Mouse (Mus musculus) heart, postnatal 4 days (tissue): ENCODE measurements around the gene Uqcrh. TPM values are rescaled to one million over a fixed set of nuclear protein-coding genes. Genes with fewer than 3 reads are reported as not detected.

Experiments used
- DNase-seq: peaks from one replicate; pipeline ENCODE4 v3.0.0; 2021
- total RNA-seq, 2 experiments: library from RNA; stranded (reverse); gene quantifications; 2 replicates each; pipeline ENCODE4 v1.2.3; 2021

Gene Uqcrh
- total RNA-seq = 1,000 to 10,000 TPM; 1,575 to 1,686 TPM

DNA sequence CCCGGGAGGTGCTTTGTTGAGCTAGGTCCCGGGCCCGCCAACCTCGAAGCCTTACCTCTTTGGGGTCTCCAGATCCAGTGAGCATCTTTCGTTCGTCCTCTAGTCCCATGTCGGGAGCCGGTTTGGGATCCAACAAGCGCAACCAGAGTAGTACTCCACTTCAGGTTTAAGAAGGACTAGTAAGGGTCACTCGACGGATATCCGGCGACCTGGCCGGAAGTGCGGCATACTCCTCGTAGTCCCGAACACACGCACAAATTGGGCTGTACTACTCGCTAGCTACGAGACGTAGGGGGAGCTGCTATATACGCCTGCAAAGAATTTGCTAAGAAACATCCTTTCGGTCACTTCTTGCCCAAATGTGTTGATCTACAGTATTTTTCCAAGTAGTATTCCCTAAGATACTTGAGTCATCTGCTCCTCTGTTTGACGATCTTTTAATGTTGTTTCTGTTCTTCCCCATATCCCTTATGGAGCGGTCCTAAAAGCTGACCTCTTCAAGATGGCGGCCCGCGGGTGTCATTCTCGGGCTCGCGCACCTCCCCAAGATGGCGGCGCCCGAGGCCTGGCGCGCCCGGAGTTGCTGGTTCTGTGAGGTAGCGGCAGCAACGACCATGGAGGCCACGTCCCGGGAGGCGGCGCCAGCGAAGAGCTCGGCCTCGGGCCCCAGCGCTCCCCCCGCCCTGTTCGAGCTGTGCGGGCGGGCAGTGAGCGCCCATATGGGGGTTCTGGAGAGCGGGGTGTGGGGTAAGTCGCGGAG, at the start of gene Uqcrh, which contains the start of gene Lrrc41:
Uqcrh (minus strand) TSS at position 211 of the 760 bp plus-strand sequence.
Lrrc41 (plus strand) TSS at position 409 of the 760 bp plus-strand sequence.
- DNase-seq = peak; percentile 96

DNA sequence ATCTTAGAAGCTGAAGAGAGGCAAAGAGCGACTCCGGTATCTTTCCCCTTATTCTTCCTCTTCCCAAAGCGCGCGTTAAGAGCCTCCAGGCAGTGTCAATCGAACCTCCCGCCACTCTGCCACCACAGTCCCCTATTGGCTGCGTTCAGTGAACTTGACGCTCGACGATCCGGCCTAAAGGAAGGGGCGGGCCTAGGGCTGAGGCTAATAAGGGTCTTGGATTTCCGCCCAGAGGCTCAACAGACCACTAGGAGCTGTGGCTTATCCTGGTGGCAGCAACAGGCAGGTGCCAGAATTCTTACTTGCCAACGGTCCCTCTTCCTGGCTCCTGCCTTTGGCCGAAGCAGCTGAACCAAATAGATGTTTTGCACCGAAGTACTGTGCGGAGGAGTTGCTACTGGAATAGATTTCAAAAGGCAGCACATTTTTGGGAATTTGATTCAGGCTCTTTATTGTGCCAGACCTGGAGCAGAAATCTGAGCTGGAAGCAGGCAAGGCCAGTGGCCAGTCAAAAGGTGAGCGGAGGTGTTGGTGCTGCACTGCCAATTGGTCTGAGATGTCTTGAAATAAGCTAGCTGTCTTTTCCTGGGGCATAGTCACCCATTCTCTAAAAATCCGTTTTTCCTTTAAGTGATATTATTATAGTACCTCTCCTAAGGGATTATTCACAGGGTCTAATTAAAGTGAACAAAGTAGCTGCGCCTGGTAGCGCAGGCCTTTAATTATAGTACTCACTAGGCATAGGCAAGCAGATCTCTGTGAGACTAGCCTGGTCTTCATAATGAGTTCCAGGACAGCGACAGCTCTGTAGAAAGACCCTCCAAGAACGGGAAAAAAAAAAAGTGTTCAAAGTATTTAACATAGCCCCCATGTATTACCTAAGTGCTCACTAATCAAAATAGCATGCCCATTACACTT, 49.0 kb upstream of the Uqcrh start, which contains the start of the genes Rad54l and Pomgnt1:
Rad54l (minus strand) TSS at position 89 of the 918 bp plus-strand sequence.
Pomgnt1 (plus strand) TSS at position 239 of the 918 bp plus-strand sequence.
- DNase-seq = peak; percentile 90

DNA sequence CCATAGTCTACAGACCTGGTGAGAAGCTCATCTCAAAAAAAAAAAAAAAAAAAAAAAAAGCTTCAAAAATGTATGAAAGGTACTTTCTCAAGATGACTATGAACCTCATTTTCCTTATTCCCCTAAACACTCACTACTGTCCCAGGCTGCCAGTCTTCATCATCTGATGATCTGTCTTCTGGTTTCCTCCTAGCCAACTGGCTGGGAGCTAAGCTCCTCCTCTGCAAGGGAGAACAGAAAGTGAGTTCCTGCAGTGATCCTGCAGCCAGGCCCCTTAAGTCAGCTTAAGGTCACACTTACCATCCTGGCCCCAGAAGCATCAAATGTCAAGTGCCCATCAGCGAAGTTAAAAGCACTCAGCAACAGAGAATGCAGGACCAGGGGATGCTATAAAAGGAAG, 47.9 kb upstream of the Uqcrh start:
- DNase-seq = no peak

DNA sequence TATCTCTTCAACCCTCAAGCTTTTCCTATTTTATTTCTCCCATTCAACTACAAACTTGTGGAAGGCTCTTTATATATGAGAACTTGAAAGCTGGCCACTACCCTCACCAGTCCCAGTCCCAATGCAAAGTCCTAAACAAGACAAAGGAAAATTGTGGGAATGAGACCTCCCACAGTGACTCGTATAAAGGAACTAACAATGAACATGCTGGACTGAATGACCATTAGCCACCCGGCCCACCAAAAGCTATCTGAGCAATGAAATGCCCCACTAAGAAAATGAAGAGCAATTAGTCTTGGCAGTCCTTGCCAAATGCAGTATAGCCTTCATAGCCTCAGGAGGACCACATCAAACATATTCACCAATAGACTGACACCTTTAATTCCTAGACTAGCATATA, 36.6 kb upstream of the Uqcrh start:
- DNase-seq = no peak

DNA sequence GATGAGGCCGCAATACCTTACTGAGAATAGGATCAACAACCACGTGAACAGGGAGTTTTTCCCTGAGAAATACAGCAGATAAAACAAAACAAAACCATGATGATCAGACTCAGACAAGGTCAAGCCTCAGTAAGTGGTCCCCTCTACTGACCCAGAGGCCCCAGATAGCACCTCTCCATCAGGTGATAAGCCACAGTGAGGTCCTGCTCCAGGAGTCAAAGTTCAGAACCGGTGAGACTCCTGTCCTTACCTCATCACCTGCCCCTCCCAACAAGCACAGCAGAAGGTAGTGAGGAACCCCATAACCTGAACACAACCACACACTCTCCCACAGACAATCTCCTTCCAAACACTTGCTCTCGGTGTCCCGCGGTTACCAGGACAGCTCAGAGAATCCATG, 35.8 kb upstream of the Uqcrh start:
- no peak for DNase-seq

DNA sequence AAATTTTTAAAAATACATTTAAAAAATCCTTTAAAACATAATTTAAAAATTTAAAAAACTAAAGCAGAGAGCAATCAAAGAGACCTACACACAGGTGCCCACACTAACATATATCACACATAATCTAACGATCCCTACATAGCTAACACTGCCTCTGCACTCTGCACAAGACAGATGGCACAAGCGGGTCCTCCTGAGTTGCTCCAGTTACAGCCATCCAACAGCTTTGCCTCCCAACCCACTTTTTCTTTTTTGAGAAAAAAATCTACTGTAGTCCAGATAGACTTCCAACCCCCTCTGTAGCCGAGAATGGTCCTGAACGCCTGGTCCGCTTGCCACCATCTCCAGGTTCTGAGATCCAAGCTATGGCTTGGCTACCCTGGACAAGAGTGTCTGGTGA, 30.4 kb upstream of the Uqcrh start:
- DNase-seq = no peak

DNA sequence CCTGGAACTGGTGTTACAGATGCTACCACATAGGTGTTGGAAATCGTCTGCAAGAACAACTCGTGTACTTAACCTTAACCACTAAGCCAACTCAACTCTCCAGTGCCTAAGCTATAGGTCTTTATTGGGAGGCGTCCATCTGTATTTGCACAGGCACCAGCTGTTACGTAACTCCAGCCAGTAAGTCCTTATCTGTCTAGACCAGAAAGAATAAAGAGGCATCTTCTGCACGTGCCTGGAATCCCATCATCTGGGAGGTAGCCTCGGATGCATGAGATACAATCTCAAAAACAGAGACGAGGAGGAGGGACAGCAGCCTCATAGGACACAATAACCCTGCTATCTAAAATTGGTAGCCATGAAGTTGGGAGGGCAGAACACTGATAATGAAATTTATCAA, 26.1 kb upstream of the Uqcrh start:
- DNase-seq = no peak

DNA sequence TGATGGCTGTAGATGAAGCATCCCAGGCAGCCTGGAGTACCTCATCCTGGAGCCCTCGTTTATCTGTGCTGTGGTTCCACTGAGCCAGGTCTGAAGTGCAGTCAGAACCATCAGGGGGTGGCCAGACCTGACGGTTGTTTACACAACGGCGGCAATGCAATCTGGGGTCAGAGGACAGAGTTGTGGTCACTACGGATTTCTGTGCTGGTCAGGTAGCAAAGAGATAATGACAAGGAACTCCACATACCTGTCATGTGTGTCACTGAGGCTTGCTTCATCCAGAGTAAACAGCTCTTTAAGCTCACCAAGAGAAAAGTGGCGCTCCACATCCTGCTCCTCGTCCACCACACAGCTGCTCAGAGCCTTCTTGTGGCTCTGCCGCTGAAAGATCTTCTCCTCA, 22.3 kb upstream of the Uqcrh start:
- DNase-seq = no peak

DNA sequence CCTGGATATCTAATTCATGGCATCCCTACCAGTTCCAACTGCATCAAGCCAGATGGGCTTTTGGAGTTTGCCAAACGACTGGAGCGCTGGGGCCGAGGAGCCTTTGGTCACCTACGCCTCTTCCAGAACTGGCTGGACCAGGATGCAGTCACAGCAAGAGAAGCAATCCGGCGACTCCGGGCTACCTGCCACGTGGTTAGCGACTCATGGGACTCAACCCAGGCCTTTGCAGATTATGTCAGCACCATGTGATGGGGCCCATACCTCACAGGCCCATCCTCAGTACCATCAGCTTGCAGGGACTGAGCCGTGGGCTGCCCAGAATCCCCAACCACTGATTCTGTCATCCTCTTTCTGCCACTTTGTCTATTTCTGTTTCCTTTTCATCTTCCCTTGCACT, 21.4 kb upstream of the Uqcrh start:
- no peak for DNase-seq

DNA sequence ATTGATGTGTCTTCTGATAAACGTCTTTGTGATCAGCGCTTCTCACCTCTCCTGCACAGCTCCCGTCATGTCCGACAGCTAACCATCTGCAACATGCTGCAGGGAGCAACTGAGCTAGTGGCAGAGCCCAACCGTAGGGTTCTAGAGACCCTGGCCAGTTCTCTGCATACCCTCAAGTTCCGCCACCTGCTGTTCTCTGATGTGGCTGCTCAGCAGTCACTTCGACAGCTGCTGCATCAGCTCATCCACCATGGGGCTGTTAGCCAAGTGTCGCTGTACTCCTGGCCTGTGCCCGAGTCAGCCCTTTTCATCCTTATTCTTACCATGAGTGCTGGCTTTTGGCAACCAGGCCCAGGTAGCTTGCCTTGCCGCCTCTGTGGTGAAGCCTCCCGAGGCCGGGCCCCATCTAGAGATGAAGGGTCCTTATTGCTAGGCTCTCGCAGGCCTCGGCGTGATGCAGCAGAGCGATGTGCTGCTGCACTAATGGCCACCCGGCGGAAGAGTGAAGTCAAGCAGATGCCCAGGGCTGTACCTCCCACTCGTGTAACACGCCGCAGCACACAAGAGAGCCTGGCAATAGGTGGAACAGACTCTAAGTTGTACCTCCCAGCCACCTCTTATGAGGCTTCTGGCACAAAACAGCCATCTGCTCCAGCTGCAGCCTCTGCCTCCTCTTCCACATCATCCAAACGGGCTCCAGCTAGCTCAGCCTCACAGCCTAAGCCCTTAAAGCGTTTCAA, 13.8 kb upstream of the Uqcrh start:
- DNase-seq = no peak

DNA sequence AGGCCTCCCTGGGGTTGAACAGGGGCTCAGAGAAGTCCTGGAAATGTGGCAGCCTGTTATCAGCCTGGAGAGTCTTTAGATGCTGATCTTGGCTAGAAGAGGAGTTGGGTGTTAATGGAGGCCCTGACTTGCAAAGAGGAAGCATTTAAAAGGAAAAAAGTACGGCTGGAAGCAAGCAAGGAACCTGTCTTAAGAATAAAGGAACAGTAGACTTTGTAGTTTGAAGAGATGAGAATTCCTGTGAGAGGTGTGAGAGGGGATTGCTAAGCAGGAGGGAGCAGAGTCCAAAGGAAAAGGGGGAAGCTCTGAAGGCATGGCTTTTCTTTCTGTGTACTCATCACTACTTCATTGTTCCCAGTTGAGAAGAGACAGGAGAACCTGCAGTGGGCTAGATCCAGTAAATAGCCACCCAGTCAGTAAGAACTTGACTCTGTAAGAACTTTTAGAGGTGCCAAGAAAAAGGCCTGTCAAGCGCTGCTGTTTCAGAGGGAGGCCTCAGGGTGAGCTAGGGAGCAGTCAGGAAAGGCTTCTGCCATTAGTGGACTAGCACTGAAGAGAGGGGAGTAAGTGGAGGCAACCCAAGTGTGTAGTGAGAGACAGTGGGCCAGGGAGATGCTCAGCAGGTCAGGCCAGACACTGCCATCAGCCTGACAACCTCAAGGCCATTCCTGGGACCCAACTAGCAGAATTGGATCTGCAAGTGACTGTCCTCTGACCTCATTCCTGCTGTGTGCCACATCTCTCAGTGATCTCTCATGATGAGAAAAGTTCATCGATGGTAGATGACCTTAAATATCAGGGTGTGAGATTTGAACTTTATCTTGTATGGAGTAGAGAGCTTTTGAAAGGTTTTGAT, 2.6 kb upstream of the Uqcrh start:
- peak; percentile 33 for DNase-seq

DNA sequence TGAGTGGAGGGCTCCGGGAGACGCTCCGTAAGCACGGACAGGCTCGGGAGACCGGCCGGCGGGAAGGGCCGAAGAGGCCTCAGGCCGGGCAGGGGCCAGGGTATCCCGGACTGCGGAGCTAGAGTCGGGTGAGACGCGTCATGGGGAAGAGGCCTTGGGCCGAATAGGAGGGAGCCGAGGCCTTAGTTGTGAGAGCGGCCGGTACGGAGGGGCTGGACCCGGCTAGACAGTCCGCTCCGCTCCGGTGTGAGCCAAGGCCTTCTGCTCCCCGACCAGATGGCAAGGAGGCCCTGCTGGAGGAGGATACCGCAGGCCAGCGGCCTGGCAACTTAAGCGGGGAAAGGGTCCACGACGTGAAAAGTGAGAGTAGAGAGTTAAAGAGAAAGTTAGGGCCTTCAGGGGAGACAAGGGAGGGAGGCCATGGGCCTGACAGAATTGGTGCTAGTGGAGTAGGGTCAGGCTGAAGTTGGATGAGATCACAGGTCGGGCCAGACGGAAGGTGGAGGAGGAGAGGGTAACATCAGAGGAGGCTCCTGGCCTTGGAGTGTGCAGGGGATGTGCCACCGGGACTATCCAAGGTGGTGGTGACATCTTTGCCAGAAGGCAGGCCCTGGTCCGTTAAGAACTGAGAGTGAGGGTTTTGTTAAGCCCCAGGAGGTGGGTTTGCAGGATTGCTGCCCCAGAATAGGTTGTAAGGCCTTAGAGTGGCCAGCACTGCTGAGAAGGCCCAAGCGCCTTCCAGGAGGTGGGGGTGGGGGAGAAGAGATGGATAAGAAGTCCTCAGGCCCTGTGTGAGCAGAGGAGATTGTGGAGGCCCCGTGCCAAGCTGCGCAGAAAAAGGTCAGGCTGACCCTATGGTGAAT, 1.7 kb upstream of the Uqcrh start:
- peak; percentile 58 for DNase-seq

DNA sequence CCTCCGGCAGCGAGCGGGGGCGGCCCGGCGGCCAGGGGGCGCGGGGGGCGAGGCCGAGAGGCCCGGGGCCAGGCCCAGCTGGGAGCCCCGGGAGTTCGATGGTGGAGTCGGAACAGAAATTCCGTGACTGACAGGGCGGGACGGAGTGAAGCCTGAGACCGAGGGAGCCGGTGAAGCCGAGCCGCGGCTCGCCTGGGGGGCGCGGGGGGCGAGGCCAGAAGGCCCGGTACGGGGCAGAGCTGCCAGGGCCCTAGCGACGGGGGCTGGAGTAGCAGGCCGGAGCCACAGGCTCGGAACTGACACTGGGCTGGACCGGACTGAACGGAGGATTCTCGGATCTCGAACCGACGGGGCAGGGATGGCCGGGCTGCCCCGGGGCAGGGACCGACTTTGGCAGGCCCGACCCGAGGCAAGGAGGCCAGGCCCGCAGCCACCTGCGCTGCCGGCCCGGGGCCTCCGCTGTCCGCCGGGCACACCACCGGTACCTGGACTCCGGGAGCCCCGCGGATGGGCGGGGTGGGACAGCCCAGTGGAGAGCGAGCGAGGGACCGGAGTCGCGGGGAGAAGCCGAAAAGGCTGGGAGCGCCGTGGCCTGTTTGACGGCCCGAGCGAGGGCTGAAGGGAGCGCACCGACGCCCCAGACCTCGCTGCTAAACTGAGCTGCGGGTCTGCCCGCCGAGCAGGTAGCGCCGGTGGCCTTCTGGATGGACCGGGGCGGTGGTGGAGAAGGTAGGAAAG, 929 bp upstream of the Uqcrh start:
- DNase-seq = peak; percentile 84

DNA sequence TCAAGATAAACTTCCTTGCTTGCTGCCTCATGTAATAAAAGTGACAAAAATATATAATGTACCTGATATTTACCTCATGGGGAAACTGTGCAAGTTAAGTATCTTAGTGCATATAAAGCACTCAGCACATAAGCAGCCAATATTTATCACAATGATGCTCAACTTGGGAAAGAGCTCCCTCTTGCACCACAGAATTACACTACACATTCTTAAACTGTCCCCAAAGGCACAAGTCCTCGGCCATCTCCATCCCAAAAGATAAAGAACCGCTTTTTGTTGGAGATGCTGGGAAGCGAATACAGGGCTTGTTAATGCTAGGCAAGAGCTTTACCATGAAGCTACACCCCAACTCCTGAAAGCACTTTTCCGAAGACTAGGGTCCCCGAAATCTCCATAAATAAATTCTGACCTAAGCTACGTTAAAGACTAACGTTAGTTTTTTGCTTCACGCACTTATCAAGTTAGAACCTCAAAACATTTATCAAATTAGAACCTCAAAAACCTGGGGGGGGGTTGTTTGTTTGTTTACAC, 661 bp downstream of the Uqcrh start:
- DNase-seq = no peak

DNA sequence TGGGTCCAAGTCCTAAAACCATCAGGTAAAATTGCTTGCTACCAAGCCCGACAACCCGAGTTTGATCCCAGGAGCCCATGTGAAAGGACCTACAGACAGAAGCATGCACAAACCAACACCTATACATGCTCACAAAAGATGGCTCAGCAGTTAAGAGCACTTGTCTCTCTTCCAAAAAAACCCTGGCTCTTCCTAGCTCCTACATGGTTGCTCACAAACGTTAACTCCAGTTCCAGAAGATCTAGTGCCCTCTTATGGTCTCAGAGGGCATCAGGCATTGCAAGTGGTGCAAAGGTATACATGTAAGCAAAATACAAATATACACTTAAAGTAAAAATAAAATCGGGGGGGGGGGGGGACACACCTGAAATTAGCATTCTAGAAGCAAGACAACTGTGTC, 1.7 kb downstream of the Uqcrh start:
- no peak for DNase-seq

DNA sequence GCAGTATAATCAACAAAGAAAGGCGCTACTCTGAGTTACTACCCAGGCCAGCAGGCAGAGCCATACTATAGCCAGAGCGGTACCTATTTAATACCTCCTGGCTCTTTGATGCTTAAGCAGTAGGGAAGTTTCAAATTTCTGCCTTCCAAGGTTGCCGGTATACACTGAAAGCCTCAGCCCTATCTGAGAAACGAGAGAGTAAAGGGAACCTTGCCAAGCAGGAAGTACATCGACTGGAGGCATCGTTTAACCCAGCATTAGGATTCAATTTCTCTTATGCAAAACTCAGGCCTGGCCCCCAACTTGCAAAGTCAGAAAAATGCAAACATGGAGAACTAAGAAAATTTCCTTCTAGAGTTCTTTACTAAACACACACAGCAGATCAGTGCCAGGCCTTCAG, 4.8 kb downstream of the Uqcrh start:
- DNase-seq = no peak

DNA sequence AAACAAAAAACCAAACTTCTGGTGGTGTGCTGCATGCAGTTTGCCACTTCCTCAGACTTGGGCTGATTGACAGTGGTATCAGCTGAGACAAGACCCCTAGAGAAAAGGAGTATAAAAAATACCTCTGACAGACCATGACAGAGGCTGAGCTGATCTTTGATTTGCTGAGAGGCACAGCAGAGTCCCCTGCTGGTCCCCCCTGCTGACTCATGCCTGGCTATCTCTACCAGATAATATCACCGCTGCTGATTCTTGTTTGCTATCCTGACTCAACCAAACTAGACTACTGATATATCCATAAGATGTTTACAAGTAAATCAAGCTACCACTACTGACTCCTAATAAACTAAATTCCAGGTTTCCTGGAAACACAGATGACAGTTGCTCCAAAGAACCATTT, 11.0 kb downstream of the Uqcrh start:
- no peak for DNase-seq

DNA sequence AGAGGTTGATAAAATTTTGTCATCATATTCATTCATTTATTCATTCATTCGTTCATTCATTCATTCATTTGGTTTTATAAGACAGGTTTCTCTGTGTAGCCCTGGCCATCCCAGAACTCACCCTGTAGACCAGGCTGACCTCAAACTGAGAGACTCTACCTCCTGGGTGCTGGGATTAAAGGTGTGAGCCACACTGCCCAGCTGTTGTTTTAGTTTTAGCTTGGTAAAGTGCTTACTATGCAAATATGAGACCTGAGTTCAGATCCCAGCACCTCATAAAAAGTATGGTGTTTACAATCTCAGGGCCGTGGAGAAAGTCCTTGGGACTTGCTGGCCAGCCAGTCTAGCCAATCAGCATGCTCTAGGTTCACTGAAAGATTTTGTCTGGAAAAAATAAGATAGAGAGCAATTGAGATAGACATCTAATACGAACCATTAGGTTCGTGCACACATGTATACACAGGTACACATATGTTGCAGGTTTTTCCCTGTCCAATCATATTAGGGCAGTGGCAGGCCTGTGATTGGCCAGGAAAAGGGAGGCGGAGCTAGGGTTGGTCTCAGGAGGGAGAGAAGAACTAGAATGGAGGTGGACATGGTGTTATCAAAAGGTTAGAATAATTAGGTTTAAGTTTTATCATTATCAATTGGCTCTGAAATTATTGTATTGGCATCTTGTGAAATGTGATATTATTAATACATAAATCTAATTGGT, 15.7 kb downstream of the Uqcrh start:
- no peak for DNase-seq

DNA sequence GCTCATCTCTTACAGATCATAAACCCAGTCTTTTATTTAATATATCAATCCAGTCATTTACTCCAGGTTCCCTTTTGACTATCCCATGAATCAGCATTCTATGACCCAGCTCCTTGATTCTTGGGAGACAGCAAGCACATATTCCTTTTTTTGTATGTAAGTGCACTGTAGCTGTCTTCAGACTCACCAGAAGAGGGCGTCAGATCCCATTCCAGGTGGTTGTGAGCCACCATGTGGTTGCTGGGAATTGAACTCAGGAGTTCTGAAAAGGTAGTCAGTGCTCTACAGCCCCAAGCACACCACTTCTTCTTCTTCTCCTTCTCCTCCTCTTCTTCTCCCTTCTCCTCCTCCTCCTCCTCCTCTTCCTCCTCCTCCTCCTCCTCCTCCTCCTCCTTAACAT, 17.3 kb downstream of the Uqcrh start:
- no peak for DNase-seq
